Mouse (Mus musculus) naive thymus-derived CD4-positive, alpha-beta T cell, adult 2 months (primary cell): ENCODE data around the gene Mtf2.
A peak's percentile ranks its signal among the peaks of the same experiment; 100 is the strongest.
"Not testable (repeated sequence)": the region's sequence is repeated elsewhere in the genome, so short reads cannot be mapped to it uniquely, and the experiment has no call there.

ENCODE experiments used
- DNase-seq: peaks from one replicate; pipeline ENCODE4 v3.0.0-alpha.2; 2011; ENCODE audit warnings: low read depth

Mtf2 gene

DNA sequence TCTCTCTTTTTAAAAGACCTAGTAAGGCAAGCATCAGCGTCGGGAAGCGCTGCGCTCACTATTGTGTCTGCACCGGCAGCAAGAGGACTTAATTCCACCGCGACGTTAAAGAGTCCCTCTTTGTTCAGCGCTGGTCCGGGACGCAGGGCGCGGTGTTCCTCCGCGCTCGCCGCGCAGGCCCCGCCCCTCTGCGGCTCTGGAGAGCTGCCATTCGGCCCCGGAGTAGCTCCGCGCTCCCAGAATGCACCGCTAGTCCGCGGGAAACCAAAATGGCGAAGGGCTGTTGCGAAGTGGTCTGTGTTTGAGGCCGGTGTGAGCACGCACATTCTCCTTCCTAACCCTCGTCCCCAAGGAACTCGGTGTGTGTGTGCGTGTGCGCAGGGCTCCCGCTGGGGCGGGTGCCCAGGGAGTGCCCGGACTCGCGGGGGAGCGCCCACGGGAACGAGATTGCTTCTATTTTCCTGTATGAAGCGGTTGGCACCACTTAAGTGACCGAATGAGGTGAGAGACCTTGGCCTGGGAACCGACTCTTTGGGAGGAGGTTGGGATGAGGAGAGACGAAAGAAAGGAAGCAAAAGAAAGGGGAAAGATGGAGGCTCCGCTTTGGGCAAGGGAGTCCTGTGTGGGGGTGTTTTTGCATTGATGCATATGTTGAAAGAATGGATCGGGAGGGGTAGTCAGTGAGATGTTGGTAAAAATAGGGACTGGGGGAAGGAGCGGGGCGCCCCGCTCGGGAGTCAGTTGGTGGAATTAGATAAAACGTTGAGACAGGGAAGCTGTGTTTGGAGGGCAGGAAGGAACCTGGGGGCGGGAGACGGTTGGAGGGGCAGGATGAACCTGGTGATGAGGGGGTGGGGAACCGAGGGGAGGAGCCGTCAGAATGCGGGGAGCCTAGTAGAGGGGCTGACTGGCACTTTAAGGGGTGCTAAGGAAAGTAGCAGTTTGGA, at the start of gene Mtf2:
Gene Mtf2 (plus strand): TSS at position 210 of the 947 bp plus-strand sequence.
- DNase-seq: peak; percentile 97

DNA sequence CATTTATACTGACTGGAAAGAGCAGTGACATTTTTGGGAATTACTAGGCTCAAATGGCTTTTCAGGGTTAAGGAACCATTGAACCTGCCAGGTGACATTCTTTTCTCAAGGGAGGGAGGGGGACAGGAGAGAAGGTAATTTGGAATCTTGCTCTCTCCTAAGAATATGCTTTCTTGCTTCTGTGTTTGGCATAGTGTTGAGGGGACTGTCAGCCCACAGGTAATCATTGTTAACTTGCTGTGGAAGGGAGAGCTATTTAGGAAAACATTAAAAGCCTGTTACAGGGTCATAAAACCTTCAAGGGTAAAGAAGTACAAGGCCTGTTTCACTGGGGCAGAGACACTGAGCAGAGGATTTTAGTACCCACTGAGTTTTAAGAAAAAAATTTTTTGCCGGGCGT, 48.2 kb upstream of the Mtf2 start:
- no peak for DNase-seq

DNA sequence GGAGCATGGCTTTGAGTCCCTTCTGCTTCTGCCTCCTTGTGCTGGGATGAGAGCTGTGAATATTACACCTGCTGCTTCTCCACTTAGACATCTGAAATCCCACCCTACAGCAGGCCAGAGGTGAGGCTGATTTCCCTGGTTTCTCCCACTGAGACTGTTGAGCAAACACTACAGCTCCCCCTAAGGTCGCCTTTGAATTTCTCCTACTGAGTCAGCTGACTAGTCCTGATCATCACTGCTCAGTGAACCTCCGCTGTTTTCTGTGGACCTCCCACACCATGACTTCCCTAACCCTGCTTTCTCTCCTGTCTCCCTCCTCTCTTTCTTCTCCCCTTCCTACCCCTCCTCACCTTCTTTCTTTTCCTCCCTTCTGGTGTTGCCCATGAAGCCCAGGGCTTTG, 46.1 kb upstream of the Mtf2 start:
- no peak for DNase-seq

DNA sequence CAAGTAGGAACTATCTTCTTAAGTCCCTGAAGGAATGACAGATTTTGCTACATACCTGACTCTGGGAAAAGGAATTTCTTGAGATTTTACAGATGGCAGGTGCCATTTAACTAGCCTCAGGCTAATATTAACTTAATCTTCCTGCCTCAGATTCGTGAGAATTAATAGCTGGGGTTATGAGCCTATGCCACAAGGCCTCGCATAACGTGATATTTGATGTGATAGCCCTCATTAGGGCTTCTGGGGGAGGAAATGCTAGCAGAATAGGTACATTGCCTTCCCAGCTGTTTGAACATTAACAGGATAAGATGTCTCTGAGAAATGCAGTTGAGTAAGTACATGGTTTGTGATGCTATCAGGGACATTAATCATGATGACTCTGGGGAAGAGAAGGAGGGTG, 44.1 kb upstream of the Mtf2 start:
- DNase-seq: no peak

DNA sequence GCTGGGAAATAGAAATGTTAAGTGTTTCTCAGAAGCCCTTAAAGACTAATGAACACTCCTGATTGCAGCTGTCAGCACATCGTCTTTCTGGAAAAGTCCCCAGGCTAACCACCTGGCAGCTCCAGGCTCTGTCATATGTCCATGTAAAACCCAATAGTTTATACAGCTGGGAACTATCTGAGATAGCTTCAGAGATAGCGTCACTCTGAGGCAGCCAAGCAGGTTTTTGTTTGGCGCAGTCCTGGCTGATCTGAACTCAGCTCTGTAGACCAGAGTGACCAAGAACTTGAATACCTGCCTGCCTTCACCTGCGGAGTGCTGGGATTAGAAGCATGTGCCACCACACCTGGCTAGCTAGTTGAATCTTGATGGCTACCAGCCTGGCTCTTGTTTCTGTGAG, 37.2 kb upstream of the Mtf2 start:
- no peak for DNase-seq

DNA sequence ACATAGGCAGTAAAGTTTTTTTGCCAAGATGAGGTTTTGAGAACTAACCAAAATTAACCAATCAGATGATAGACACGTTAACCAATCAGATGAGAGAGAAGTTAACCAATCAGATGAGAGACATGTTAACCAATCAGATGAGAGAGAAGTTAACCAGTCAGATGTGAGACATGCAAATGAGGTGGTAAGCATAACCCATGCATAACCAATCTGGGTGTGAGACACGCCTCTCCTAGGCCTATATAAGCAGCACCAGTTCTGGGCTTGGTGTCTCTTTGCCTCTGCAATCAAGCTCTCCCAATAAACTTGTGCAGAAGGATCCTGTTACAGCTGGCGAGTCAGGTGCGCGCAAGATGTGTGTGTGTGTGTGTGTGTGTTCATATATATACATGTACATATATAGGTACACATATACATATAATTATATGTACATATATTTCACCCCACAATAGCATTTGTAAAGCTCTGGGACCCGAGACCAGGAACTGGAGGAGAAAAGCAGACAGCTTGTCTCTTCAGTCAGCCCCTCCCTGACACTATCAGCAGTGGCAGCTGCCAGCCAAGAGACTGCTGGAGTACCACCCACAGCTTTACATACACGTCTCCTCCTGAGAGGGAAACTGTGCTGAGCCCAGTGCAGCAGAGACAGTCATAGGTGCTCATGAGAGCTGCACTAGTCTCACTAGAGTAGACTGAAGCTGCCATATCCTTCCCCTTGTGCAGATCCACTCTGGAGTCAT, 36.5 kb upstream of the Mtf2 start:
- DNase-seq: not testable (repeated sequence)

DNA sequence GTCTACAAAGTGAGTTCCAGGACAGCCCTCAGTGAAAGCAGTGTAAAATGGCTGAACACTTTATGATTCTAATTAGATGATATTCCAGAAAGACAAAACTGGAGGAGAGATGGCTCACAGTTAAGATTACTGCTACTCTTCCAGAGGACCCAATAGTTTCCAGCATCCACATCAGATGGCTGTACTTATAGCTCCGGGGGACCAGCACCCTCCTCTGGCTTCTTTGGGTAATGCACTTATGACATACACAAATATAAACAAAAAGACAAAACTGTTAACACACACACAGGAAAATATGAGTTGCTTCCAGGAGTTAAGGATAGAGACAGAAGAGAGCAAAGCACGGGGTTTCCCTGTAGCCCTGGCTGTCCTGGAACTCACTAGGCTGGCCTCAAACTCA, 35.5 kb upstream of the Mtf2 start:
- DNase-seq: peak; percentile 53

DNA sequence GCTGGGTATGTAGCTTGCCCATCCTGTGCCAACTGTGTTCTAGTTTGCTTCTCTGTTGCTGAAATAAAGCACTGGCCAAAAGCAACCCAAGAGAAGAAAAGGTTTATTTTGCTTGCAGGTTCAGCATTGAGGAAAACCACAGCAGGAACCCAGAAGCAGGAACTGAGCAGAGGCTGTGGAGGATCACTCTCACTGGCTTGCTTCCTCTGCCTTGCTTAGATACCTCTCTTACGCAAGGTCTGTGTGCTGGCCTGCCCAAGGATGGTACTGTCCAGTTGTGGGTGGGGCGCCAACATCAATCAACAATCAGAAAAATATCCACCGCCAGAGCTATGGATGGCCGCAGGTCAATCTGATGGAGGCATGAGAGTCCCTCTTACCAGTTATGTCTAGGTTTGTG, 34.2 kb upstream of the Mtf2 start:
- no peak for DNase-seq

DNA sequence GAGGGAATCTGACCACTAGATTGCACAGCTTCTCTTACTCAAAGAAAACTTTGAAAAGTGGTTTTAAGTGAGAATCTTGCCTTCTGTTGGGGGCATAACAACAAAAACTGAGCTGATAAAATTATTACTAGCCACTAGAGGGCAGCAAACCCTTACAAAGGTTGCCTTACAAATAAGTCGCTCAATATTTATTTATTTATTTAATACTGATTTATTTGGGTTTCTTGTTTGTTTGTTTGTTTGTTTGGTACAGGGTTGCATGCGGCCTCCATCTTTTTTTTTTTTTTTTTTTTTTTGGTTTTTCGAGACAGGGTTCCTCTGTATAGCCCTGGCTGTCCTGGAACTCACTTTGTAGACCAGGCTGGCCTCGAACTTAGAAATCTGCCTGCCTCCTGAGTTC, 31.3 kb upstream of the Mtf2 start:
- peak; percentile 80 for DNase-seq

DNA sequence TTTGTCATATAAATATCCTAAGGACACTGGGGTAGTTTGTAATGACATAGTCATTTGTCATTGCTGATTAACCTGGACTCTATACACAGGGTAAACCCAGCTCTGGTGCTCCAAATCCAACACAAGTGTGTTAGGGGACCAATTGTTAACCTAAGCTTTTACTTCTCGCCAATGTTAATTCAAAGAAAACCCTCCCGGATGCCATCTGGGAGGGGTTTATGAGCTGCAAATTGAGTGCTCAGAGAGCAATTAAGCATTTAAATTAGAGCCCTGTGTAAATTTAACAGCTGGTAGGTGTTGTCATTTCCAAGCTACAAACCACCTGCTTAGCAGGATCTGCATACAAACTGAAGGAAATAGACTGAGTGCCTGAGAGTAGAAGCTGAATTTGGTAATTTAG, 30.0 kb upstream of the Mtf2 start:
- DNase-seq: no peak

DNA sequence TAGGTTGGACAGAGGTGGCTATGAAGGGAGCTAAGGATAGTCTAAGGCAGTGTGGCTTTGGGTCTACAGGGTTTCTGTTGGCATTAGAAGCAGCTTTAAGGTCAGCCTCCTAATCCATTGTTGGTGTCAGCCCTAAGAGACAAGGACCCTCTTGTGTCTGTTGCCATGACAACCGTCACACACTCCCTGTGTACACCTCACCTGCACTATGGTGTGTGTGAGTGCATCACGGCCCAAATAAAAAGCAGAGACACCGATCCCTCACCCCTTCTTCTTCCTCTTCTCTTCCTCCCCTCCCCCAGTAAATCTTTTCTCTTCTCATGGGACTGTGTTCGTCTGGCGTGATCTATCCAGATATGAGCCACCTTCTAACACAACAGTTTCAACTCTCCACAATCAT, 23.4 kb upstream of the Mtf2 start:
- no peak for DNase-seq

DNA sequence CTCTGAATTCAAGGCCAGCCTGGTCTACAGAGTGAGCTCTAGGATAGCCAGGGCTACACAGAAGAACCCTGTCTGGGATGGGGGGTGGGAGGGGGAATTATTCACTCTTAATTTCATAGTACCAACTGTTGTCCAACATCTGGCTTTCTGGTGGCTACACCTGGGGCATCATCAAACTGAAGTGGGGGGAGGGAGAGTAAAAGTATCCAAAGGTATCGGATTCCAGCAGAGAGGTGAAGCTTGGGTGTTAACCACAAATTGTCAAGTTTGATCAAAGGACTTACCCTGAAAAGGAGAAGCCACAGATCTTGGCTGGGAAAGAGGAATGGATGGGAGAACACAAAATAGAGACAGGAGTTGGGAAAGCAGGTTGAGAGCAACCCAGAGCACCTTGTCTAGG, 21.6 kb upstream of the Mtf2 start:
- no peak for DNase-seq

DNA sequence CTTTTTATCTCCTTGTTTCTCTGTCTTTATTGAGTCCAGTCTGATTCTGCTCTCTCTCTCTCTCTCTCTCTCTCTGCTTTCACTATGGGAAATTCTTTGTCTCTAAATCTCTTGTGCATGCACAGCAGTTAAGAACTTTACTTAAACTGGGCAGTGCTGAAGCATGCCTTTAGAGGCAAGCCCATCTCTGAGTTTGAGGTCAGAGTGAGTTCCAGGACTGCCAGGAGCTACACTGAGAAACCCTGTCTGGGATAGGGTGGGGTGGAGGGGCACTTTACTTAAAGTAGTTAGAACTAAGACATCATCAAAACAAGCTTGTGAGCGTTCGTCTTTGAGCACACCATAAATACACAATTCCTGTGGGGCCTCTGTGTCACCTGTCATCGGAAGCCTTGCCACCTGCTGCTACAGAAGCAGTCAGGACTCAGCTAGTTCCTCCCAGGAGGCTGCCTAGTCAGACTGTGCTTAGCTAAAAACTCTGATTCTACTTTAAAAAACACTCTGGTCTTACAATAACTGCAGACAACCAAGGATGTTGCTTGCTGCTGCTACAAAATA, 15.7 kb upstream of the Mtf2 start:
- no peak for DNase-seq

DNA sequence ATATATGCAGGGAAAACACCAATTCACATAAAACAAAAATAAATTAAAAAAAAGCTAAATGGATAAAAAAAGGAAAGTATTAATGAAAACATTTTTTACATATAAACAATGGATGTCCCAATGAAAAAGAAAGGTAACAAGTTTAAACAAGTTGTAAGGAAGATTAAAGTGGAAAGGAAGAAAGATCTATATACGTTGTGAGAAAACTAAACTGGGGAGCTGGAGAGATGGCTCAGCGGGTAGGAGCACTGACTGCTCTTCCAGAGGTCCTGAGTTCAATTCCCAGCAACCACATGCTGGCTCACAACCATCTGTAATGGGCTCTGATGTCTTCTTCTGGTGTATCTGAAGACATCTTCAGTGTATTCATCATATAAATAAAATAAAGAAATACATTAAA, 14.4 kb upstream of the Mtf2 start:
- no peak for DNase-seq

DNA sequence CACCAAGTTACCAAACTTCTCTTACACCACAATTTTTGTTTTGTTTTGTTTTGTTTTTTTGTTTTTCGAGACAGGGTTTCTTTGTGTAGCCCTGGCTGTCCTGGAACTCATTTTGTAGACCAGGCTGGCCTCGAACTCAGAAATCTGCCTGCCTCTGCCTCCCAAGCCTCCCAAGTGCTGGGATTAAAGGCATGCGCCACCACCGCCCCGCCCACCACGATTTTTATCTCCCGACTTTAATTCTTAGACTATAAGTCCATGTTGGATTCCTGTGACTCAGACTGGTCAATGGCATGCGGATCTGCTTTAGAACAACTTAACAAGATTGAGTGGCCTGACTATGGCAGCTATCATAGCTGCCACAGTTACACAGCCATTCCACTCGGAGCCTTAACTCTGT, 13.7 kb upstream of the Mtf2 start:
- DNase-seq: not testable (repeated sequence)

DNA sequence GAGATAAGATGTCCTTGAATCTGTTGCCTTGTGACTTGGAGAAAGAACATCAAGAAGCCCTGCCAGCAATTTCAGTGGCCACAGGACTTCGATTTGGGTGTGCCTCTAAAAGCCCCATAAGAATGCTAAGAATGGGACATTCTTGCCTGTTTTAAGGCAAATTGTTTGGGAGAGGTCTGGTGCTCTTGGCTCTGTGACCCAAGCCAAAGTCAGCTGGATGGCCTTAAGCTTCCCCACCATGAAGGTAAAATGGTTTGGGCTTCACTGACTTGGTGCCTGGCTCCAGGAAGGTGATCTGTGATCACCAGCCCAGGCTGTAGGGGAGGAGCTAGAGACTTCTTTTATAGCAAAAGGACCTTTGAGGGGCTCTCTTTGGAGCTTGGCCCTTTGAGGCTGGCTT, 13.3 kb upstream of the Mtf2 start:
- DNase-seq: no peak

DNA sequence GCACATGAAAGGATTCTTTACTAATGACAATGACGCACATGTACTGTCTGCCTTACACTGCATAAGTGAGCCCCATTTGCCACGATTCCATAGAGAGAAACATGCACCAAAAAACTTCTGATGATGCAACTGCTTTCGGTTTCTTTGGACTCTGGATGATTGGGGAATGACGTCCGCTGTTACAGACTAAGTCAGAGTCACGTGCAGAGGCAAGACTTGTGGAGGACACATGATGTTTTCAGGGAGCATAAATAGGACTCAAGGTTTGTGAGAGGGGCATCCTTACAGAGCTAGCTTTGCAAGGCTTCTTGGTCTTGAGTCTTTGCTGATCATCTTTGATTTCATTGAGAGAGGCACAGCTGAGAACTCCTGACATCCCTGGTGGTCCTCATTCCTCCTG, 11.9 kb upstream of the Mtf2 start:
- no peak for DNase-seq

DNA sequence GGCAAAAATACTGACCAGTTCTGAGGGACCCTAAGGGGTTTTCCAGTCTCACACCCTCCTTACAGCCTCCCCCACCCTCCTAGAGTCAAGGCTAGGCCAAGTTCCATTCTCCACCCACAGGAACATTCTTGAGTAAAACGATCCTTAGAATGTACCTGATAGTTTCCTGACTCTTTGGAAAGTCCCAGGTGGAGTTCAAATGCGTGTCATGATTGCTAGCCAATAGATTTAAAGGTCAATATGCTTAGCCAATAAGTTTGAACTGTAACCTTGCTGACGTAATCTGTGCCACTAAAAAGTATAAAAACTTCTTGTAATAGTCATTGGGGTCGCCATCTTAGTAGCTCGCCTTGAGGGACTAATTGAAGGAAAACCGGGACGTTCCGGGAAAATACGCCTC, 5.1 kb upstream of the Mtf2 start:
- DNase-seq: no peak

DNA sequence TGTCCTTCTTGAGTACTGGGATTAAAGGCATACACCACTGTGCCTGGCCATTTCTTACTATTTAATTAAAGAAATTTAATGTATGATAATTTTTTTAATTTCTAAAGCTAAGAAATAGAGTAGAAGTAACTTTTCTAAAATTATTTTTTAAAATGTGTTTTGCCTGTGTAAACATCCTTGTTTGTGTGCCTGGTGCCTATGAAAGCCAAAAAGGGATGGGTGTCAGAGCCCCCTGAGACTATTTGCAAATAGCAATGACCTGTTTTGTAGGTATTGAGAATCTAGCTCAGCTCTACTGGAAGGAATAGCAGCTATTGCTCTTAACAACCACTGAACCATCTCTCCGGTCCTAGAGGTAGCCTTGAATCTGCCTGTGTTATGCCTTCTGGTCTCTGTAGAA, 6.8 kb downstream of the Mtf2 start:
- DNase-seq: no peak

DNA sequence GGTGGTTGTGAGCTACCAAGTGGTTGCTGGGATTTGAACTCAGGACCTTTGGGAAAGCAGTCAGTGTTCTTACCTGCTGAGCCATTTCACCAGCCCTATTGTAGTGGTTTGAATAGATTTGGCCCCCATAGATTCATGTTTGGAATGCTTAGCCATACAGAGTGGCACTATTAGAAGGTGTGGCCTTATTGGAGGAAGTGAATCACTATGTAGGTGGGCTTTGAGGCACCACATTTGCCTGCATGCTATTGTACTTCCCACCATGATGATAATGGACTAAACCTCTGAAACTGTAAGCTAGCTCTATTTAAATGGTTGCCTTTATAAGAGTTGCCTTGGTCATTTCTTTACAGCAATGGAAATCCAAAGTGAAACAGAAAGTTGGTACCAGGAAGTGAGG, 10.8 kb downstream of the Mtf2 start:
- DNase-seq: no peak

DNA sequence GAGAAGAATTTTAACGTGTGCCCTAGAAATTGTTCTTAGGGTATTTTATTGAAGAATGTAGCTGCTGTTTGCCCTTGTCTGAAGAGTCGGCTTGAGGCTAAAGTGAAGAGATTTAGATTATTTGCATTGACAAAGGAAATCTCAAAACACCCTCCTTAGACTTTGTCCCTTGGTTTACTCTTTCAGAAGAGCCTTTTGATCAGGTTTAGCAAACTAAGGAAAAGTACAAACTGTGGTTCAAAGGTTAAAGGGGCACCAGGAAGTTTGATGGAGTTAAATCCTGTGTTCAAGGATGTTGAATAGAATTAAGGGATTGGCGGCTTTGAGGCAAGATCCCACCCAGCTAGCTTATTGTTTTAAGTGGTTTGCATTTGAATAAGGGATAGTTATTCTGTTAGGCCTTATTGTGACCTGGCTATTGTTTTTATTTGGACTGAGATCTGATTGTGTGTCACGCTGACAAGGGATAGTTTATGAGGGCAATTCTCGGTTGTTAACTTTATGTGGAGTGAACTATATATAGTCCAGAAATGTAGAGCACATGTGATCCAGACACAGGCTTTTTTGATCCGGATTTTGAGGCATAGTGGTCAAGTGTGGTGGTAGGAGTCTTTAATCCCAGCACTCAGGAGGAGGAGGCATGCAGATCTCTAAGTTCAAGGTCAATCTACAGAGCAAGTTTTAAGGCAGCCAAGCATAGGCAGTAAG, 11.5 kb downstream of the Mtf2 start:
- no peak for DNase-seq

DNA sequence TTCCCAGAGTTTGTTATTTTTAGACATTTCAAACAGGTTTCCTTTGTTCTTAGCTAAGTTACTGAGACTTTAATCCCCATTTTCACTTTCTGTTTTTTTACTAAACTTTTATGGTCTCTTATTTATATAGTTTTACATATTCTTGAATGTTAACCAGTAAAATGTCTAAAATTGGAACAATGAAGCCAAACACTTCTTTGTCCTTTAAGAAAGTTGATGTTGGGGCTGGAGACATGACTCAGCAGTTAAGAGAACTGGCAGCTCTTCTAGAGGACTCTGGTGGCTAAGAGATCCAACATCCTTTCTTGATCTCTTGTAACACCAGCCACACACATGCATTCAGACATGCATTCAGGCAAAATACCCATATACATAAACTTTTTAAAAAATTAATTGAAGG, 14.1 kb downstream of the Mtf2 start:
- no peak for DNase-seq

DNA sequence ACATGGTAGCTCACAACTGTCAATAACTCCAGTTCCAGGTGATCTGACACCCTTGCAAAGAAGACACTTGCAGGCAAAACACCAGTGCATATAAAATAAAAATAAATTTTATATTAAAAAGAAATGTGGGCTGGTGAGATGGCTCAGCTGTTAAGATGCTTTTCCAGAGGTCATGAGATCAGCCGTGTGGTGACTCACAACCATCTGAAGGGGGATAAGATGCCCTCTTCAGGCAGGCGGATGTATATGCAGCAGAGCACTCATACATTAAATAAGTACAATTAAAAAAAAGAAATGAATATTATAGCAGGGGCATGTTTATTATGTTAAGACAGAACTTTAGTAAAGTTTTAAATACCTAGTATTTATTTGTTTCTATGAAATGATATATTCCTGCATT, 16.9 kb downstream of the Mtf2 start:
- peak; percentile 51 for DNase-seq
